Mouse (Mus musculus) intestine, postnatal 0 days (tissue): ENCODE data around the gene Rps16. TPM values are rescaled to one million over a fixed set of nuclear protein-coding genes. Genes with fewer than 3 reads are reported as not detected.

ENCODE experiments used
- ATAC-seq: fragments of 200-750 bp; cut with Nextera tagmentation; 2 replicates; pipeline ENCODE4 v1.8.0; 2017; ENCODE audit warnings: mild to moderate bottlenecking, moderate TSS enrichment, moderate library complexity
- H3K27ac ChIP-seq: fragments of 300-500 bp; sonication (generic); 2 replicates; pipeline ENCODE4 v1.5.1; 2014; ENCODE audit warnings: mild to moderate bottlenecking, low read depth, low read length, moderate library complexity
- H3K27me3 ChIP-seq: fragments of 300-500 bp; sonication (generic); replicated peaks from 2 replicates; pipeline ENCODE4 v1.6.1; 2014; ENCODE audit warnings: low read length, mixed read lengths; ENCODE audit not compliant: control insufficient read depth, insufficient read depth
- H3K36me3 ChIP-seq: fragments of 300-500 bp; sonication (generic); 2 replicates; pipeline ENCODE4 v1.6.1; 2014; ENCODE audit warnings: mild to moderate bottlenecking, moderate library complexity; ENCODE audit not compliant: control insufficient read depth, insufficient read depth
- H3K4me1 ChIP-seq: fragments of 300-500 bp; sonication (generic); replicated peaks from 2 replicates; pipeline ENCODE4 v1.6.1; 2014; ENCODE audit warnings: antibody characterized with exemption, low read length, mixed read lengths; ENCODE audit not compliant: control insufficient read depth, insufficient read depth
- H3K4me2 ChIP-seq: fragments of 300-500 bp; sonication (generic); replicated peaks from 2 replicates; pipeline ENCODE4 v1.6.1; 2014; ENCODE audit warnings: low read depth, mild to moderate bottlenecking, moderate library complexity
- H3K4me3 ChIP-seq: fragments of 300-500 bp; sonication (generic); 2 replicates; pipeline ENCODE4 v1.5.1; 2014; ENCODE audit warnings: low read depth, low read length
- H3K9ac ChIP-seq: fragments of 300-500 bp; sonication (generic); 2 replicates; pipeline ENCODE4 v1.6.1; 2014; ENCODE audit warnings: mild to moderate bottlenecking, low read depth, low read length
- H3K9me3 ChIP-seq: fragments of 300-500 bp; sonication (generic); 2 replicates; pipeline ENCODE4 v1.6.1; 2016; ENCODE audit warnings: mixed run types; ENCODE audit not compliant: control insufficient read depth
- CTCF ChIP-seq: sonication (generic); IDR thresholded peaks from 2 replicates; pipeline ENCODE4 v1.5.1; 2016; ENCODE audit warnings: low read depth, mild to moderate bottlenecking, control low read depth, antibody characterized with exemption, moderate library complexity
- WGBS: fragments of 180-500 bp; shearing (Covaris S2); extraction: QIAGEN DNeasy Blood & Tissue Kit; methylation state at CpG from one replicate; pipeline ENCODE4 v1.1.7; 2014; 5-methylcytosine and 5-hydroxymethylcytosine counted together
- polyA plus RNA-seq: library from polyadenylated mRNA; unstranded; fragments of >200 nt; fragmentation: Nextera tagmentation; extraction: Ambion mirVana; gene quantifications from 2 replicates; pipeline ENCODE4 v1.2.1, GENCODE M21; 2015

Rps16 gene
- polyA plus RNA-seq, 1 experiment from 2014 or later: 695 TPM

DNA sequence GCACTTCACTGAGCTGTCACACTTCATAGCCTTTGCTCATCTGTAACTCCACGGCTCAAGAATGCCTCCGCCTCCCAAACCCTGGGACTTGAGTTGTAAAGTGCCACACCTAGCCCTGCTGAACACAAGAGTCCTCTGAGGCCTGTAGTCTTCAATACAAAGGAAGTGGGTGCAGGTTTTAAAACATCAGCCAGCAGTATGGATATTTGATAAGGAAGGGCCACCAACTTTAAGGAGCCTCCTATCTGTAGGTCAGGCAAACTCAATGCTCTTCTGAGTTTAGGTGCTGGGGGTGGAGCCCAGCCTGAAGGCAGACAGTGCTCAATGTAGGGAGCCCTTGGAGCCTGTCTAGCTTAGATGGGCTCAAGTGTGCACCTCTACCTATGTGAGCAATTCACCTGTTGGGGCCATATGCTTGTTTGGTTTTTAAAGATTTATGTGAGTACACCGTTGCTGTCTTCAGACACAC lies 3.7 kb downstream of the Rps16 start:
- 61% methylated on average over 3 of the region's 3 CpGs for WGBS
- Histone ChIP-seq H3K4me1 (peaks cover 10% of the 10 kb centered on the region; the same call in 1 of the 2 replicates), H3K27me3 (no peaks in the 10 kb centered on the region), H3K36me3 (peaks cover 30% of the 10 kb centered on the region), H3K9me3 (no peaks in the 10 kb centered on the region), H3K4me2 (no peak overlapping the region), H3K4me3 (no peak overlapping the region), H3K27ac (peak overlapping the region; percentile 28; the same call in 1 of the 2 replicates), H3K9ac (no peak overlapping the region)
- no peak for ATAC-seq
- TF ChIP-seq CTCF: no peak

DNA sequence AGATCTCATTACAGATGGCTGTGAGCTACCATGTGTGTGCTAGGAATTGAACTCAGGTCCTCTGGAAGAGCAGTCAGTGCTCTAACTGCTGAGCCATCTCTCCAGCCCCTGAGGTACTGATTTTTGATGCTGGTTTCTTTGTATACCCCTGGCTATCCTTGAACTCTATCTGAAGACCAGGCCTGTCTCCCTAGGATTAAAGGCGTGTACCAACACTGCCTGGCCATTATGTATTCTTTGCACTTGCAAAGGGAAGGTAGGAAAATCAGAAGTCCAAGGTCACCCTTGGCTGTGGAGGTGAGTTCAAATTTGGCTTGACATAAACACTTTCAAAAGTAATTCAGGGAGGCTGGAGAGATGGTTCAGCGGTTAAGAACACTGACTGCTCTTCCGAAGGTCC lies 4.1 kb downstream of the Rps16 start:
- no peak overlapping the region for H3K9ac ChIP-seq
- no peak overlapping the region for H3K27ac ChIP-seq
- no peak for ATAC-seq
- H3K27me3 ChIP-seq: no peaks in the 10 kb centered on the region
- no peak overlapping the region for H3K4me2 ChIP-seq
- no peak for TF ChIP-seq CTCF
- 88% methylated on average over 3 of the region's 3 CpGs for WGBS
- H3K9me3 ChIP-seq: no peaks in the 10 kb centered on the region
- H3K36me3 ChIP-seq: peaks cover 34% of the 10 kb centered on the region
- H3K4me1 ChIP-seq: peaks cover 10% of the 10 kb centered on the region; the same call in 1 of the 2 replicates
- H3K4me3 ChIP-seq: no peak overlapping the region

DNA sequence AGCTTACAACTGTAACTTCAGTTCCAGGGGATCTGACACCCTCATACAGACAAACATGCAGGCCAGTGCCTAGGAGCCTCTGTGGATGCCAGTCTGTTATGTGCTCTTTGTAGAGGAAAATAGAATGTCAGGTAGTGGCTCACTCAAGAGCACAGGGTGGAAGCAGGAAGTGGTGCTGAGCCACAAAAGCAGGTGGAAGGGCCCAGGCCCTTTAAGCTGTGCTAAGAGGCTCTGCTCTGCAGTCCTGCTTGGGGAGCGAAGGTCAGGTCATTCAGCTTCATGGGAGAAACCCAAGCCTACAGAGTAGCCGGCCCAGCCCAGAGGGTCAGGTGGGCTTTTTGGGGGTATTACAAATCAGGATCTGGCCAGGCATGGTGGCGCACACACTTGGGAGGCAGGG lies 4.8 kb downstream of the Rps16 start:
- H3K36me3 ChIP-seq: peaks cover 40% of the 10 kb centered on the region
- ATAC-seq: no peak
- H3K4me1 ChIP-seq: peaks cover 10% of the 10 kb centered on the region; the same call in 1 of the 2 replicates
- 75% methylated on average over 3 of the region's 3 CpGs for WGBS
- no peak overlapping the region for H3K9ac ChIP-seq
- no peak overlapping the region for H3K4me3 ChIP-seq
- H3K27ac ChIP-seq: no peak overlapping the region
- no peaks in the 10 kb centered on the region for H3K9me3 ChIP-seq
- no peaks in the 10 kb centered on the region for H3K27me3 ChIP-seq
- H3K4me2 ChIP-seq: no peak overlapping the region
- TF ChIP-seq CTCF: no peak

DNA sequence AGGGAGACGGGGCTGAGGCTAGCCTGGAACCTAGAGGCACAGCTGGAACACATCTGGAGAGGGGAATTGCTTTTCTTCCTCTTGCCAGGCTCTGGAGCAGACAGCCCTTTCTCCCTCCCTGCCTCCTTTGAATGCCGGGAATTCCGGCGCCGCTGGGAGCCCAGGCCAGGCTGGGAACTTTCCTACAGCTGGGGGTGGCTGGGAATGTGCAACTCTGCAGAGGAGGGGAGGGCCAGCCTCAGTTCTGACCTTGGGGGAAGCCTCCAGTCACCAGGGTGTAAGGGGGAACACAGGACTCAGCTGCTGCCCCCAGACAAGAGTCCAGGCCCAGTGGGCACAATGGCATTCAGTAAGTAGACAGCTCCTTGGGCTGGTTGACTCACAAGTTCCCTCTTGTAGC lies 6.5 kb downstream of the Rps16 start:
- H3K4me1 ChIP-seq: peaks cover 10% of the 10 kb centered on the region; the same call in 1 of the 2 replicates
- H3K27ac ChIP-seq: peak overlapping the region; percentile 69; the same call in 1 of the 2 replicates
- H3K27me3 ChIP-seq: no peaks in the 10 kb centered on the region
- ATAC-seq: no peak
- H3K36me3 ChIP-seq: peaks cover 56% of the 10 kb centered on the region
- no peak for TF ChIP-seq CTCF
- H3K9me3 ChIP-seq: no peaks in the 10 kb centered on the region
- no peak overlapping the region for H3K9ac ChIP-seq
- no peak overlapping the region for H3K4me3 ChIP-seq
- WGBS: 18% methylated on average over 5 of the region's 5 CpGs
- H3K4me2 ChIP-seq: no peak overlapping the region

DNA sequence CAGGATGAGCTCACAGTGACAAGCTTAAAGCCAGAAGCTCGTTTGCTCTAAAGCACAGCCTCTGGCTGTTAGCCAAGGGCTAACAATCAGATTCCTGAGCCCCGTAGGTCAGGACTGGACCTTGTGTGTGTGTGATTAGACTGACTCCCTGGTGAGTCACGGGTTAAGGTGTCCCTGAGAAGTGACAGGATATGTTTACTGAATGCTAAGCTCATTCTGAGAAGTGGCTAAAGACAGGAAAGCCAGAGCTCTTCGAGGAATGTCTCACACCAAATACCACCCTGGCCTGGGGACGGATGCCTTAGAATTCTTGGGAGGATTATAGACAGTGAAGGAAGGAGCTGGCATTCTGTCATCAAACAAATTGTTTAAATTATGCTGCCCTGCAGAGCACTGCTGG lies 7.5 kb downstream of the Rps16 start:
- Histone ChIP-seq H3K27ac (peak overlapping the region; percentile 69), H3K4me1 (peaks cover 10% of the 10 kb centered on the region; the same call in 1 of the 2 replicates), H3K4me2 (peak overlapping the region; percentile 30), H3K9ac (peak overlapping the region; percentile 41), H3K4me3 (no peak overlapping the region), H3K36me3 (peaks cover 56% of the 10 kb centered on the region), H3K9me3 (no peaks in the 10 kb centered on the region), H3K27me3 (no peaks in the 10 kb centered on the region)
- WGBS: 5% methylated on average over 5 of the region's 5 CpGs
- no peak for TF ChIP-seq CTCF
- peak; percentile 32; the same call in 1 of the 2 replicates for ATAC-seq

DNA sequence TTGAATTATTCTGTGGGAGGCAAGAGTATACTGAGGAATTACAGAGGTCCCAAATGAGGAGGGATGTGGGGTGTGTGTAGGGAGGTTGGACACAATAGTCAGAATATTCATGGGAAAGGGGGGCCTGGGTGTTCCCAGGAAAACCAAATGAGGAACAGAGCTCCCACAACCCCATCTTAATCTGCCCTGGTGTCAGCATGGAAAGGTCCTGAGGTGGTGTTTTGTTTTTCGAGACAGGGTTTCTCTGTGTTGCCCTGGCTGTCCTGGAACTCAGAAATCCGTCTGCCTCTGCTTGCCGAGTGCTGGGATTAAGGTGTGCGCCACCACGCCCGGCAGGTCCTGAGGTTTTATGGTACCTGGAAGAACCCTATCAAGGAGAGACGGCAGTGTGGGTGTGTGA lies 8.0 kb downstream of the Rps16 start:
- 33% methylated on average over 7 of the region's 7 CpGs for WGBS
- Histone ChIP-seq H3K36me3 (peaks cover 54% of the 10 kb centered on the region), H3K4me1 (peaks cover 10% of the 10 kb centered on the region; the same call in 1 of the 2 replicates), H3K4me2 (peak overlapping the region; percentile 30), H3K9me3 (no peaks in the 10 kb centered on the region), H3K27me3 (no peaks in the 10 kb centered on the region), H3K9ac (no peak overlapping the region), H3K27ac (peak overlapping the region; percentile 69), H3K4me3 (no peak overlapping the region)
- no peak for TF ChIP-seq CTCF
- ATAC-seq: no peak
